Mouse (Mus musculus): ENCODE data around the gene Taar7e.
A peak's percentile ranks its signal among the peaks of the same experiment; 100 is the strongest.
"Not testable (repeated sequence)": the region's sequence is repeated elsewhere in the genome, so short reads cannot be mapped to it uniquely, and the experiment has no call there.

Gene Taar7e

DNA sequence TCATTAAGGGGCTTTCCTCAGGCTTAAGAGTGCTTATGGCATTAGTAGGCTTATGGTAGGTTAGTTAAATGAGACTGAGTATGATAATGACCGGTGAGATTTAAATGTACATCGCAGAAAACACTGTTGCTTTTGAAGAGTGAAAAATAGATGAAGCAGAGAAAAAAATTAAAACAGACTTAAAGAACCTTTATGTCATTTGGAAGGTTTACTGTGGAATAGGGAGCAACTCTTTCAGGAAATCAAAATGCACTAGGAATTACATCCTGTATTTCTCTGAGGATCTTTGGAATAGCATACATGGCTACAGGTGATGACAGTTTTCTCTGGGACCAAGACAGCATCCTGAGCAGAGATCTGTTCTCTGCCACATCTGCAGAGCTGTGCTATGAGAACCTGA is at the start of gene Taar7e:
Taar7e (plus strand) TSS at position 301 of the 400 bp plus-strand sequence.
- no peak for ATAC-seq (ENCODE audit: low TSS enrichment)

- no peak for ATAC-seq (ENCODE audit: low TSS enrichment)
Measured at GRCm38 (mm10) chr10:23993381-23993780, 44.0 kb upstream of the Taar7e start, which contains the start of gene Taar7a. Taar7a (minus strand) TSS chr10:23993481.

DNA sequence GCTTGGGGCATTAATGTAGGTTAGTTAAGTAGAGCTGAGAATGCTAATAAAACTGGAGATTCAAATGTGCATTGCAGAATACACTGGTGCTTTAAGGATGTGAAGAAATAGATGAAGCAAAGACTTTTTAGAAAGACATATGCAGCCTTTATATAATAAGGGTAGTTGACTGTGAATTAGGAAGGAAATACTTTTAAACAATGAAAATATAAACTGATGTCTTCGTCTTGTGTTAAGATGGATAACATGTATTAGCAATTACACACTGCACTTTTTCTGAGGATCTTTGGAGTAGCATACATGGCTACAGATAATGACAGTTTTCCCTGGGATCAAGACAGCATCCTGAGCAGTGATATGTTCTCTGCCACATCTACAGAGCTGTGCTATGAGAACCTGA is 37.8 kb upstream of the Taar7e start, which contains the start of gene Taar7b:
Taar7b (plus strand) TSS at position 301 of the 400 bp plus-strand sequence.
- ATAC-seq (ENCODE audit: low TSS enrichment): no peak

DNA sequence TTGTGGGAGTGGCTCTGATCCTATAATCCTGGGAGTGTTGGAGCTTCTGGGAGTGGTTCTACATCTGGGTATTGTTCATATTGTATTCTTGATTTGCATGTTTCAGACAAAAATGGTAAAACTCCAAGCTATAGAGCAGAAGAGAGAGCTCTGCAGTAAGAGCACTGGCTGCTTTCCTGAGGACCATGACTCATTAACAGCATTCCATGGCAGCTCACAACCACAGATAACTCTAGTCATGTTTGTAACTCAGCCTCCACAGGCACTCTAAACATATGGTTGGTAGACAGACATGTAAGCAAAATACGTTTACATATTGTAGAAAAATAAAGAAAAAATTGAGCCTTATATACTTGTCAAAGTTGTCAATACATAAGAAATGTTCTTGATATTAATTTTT is 31.0 kb upstream of the Taar7e start:
- ATAC-seq (ENCODE audit: low TSS enrichment): no peak; the same call in 1 of the 2 replicates

DNA sequence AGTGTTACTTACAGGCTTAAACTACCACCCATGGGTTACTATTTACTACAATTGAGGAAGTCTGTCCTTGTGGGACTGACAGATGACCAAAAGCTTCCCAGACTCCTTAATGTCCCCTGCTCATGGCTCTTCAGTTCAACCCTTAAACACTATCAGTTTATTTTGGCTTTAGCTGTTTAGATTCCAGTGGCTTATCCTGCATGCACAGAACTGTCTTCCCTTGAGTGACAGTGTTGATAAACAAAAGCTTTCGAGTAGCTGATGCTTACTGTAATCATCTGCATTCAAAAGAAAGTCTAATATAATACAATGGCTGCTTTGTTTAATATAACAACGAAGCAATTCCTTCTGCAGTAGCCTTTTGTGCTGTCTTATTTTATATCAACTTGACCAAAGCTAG is 30.4 kb upstream of the Taar7e start:
- ATAC-seq (ENCODE audit: low TSS enrichment): no peak

DNA sequence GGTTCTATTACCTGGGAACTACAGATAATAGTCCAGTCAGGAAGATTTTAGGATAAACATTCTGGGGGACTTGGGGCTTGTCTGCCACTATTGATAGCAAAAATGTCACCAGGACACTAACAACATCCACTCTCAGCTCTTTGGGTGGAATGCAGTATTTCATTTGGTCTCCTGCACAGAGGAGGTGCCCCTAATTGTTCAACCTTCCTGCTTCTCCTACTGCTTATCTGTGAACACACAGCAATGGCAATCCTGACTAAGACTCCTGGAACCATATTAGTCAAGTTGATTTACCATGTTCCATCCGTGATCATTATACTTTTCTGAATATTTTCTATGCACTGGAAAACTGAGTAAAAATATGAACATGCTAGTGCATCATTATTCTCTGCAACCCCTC is 29.3 kb upstream of the Taar7e start:
- no peak for ATAC-seq (ENCODE audit: low TSS enrichment)

GRCm38 (mm10) chr10:24026922-24027321 is 10.5 kb upstream of the Taar7e start, which contains the start of gene Taar7d:
Taar7d (plus strand) TSS chr10:24027222.
- ATAC-seq (ENCODE audit: low TSS enrichment): no peak

DNA sequence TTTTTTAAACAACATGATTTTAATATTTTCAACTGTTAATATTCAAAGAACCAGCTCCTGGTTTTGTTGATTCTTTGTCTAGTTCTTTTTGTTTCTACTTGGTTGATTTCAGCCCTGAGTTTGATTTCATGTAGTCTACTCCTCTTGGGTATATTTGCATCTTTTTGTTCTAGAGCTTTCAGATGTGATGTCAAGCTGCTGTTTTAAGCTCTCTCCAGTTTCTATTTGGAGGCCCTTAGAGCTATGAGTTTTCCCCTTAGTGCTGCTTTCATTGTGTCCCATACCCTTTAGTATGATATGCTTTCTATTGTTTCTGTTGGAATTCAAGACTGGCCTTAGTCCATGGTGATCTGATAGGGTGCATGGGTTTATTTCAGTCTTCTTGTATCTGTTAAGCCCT is 6.1 kb upstream of the Taar7e start:
- ATAC-seq (ENCODE audit: low TSS enrichment): no peak

DNA sequence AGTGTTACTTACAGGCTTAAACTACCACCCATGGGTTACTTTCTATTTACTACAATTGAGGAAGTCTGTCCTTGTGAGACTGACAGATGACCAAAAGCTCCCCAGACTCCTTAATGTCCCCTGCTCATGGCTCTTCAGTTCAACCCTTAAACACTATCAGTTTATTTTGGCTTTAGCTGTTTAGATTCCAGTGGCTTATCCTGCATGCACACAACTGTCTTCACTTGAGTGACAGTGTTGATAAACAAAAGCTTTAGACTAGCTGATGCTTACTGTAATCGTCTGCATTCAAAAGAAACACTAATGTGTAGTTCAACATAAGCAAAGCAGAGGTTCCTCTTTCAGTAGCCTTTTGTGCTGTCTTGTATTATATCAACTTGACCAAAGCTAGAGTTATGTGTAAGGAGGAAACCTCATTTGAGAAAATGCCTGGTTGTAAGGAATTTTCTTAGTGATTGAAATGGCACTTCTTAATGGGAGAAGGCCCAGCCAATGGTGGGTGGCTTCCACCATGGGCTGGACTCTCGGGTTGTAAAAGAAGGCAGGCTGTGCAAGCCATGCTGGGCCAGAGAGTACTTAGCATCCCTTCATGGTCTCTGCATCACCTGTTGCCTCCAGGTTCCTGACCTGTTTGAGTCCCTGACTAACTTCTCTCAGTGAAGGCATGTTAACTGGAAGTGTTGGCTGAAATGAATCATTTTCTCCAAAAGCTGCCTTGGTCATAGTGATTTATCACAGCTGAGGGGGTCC is 2.9 kb downstream of the Taar7e start:
- ATAC-seq (ENCODE audit: low TSS enrichment): no peak

DNA sequence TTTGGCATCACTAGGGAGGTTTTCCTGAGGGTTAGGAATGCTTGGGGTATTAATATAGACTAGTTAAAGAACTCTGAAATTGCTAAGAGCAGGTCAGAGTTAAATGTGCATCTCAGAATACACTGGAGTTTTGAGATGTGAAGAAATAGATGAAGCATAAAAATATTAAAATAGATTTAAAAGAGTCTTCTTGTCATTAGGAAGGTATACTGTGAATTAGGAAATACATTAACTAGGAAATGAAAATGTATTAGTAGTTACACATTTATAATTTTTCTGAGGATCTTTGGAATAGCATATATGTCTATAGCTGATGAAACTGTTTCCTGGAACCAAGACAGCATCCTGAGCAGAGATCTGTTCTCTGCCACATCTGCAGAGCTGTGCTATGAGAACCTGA is 11.8 kb downstream of the Taar7e start, which contains the start of gene Taar7f:
Taar7f (plus strand) TSS at position 301 of the 400 bp plus-strand sequence.
- no peak for ATAC-seq (ENCODE audit: low TSS enrichment)

DNA sequence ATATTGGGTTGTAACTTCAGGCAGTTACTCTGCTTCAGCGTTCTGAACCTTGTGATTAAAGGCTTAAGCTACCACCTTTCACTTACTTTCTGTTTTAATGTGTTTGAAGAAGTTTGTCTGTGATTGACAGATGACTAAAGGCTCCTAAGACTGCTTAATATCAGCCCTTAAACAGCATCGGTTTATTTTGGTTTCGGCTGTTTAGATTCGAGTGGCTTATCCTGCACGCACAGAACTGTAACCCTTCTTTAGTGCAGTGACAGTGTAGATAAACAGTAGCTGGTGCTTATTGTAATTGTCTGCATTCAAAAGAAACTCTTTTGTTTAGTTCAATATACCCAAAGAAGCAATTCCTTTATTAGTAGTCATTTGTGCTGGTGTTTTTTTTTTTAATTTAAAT is 14.6 kb downstream of the Taar7e start:
- ATAC-seq (ENCODE audit: low TSS enrichment): no peak

DNA sequence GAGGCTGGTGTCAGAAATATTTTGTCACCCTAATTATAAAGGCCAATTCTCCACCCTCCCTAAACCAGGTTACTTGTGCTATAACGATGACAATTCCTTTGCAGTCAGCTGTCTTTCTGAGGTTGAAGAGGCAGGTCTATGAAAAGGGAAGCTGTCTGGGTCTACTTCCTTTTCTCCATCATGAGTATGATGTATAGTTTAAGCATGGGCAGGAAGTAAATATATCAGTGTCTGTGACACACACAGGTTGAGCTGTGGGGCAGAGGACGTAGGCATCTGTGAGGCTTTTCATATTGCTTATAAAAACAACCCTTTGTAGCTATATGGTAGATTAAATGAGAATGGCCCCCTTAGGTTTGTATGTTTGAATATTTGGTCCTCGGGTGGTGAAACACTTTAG is 21.6 kb downstream of the Taar7e start:
- no peak for ATAC-seq (ENCODE audit: low TSS enrichment)

DNA sequence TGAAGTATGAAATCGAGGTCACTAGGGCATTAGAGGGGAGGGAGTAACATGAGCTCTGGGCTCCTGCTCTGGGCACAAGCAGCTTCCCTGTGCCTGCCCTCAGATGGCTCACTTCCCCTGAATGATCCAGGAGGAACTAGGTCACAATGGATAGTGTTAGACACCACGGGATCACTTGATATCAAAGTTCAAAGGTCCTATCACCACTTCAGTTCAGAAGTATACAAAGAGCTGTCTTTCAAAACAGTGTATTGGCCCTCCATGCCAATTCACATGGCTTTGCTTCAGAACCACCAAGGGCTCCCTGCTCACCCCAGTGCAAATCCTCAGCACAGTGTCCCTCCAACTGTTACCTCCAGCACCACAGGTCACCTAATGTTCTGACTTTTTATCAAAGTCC is 37.3 kb downstream of the Taar7e start:
- not testable (repeated sequence) for ATAC-seq (ENCODE audit: low TSS enrichment)

GRCm38 (mm10) chr10:24076200-24076599 is 38.8 kb downstream of the Taar7e start, which contains the start of gene Taar8a:
Taar8a (plus strand) TSS chr10:24076500.
- ATAC-seq (ENCODE audit: low TSS enrichment): not testable (repeated sequence)

- ATAC-seq (ENCODE audit: low TSS enrichment): peak; percentile 95
Measured at GRCm38 (mm10) chr10:24080166-24080565, 42.8 kb downstream of the Taar7e start.

DNA sequence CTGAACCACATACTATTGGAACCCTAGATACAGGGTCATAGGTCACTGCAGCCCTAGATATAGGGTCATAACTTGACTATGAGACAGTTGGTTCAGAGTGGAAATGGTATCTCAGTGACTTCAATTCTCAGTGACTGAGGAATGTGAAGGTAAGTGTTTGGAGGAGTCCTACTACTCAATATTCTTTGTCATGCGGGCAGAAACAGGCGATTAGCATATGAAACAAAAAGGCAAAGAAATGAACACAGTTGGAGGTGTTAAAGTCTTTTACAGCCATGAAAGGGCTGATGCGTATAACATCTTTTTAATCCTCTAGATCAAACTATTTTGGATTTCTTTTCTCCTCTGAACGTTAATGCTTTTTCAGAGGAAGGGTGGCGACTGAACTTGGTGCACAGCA is 48.5 kb downstream of the Taar7e start:
- ATAC-seq (ENCODE audit: low TSS enrichment): no peak

- ATAC-seq (ENCODE audit: low TSS enrichment): no peak
Measured at GRCm38 (mm10) chr10:24086555-24086954, 49.1 kb downstream of the Taar7e start.

DNA sequence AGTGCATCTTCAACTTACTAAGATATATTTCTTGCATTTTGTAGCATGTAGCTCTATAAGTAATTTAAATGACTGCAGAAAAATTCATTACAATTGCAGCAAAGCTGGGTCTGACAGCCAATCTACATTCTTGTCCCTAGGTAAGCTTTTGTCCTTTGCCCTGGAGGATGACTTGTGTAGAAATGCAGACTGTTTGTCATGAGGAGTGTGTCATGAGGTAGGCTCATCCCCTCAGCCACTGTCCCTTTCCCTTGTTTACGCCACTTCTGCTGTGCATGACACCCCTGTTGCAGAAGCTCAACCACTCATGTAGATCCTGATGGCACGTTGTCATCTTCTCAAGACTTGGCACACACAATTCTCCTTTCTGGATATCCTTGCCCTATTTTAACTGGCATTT is 49.8 kb downstream of the Taar7e start:
- no peak for ATAC-seq (ENCODE audit: low TSS enrichment)

All from frontal cortex, adult (tissue).